Mouse (Mus musculus) spleen, postnatal 4 days (tissue): ENCODE data around the gene Erc2.

Experiments
- DNase-seq, 2 experiments: peaks; one replicate each; pipeline ENCODE4 v3.0.0; 2022; ENCODE audit warnings: low spot score in 2 of 2

The Erc2 gene

DNA sequence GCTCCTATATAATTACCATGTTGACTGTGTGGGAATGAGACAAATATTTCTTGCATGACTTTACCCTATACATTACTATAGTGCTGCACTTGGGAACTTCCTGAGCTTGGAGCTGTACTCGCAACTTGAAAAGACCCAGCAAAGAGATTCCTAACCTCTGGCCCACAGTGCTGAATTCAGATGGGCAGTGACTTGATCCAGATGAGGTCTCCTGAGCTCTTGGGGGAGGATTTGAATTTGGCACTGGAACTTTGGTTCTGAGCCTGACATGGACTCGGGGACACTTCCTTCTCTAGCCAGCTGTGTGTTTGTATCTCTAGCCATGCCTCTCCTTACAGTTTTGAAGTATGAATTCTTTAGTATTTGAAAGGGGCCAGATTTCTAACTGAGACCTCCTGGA lies 666.7 kb downstream of the Erc2 start:
- DNase-seq, result no peak

DNA sequence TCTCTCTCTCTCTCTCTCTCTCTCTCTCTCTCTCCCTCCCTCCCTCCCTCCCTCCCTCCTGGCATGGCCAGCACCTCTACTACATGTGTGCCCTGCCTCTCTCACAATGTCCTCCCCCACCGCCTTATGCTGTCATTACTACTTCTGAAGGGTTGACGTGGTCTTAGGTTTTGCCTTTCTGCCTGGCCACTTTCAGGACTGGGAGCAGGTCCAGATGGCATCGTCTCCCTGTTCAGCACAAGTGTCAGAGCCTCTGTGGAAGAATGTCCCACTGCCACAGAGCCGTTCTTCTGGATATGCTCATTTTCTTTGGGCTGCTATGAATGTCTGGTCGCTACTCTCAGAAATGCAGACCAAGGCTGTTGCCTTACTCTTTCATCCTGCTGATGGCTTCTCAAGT lies 671.7 kb downstream of the Erc2 start:
- DNase-seq, result no peak

GRCm38 (mm10) chr14:28295145-28295544 lies 672.9 kb downstream of the Erc2 start:
- DNase-seq, result no peak

DNA sequence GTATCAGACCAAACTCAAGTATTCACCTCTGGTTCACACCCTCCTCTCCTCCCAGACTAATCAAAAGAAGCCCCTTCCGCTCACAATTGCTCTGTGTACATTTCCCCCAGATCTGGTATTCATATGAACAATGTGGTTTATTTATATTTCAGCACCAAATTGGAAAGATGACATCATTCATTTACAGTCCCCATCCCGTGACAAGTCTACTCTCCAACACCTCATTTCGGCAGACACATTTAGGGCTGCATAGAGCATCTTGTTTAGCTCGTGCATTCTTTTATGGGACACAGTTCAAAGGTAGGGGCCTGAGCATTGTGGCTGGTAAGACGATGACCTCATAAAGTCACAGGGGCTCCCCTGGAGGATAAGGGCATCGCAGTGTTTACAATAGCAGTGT lies 677.9 kb downstream of the Erc2 start:
- DNase-seq, result no peak

- no peak for DNase-seq
Measured at GRCm38 (mm10) chr14:28301251-28301650, 679.0 kb downstream of the Erc2 start.

- no peak for DNase-seq
Measured at GRCm38 (mm10) chr14:28304131-28304530, 681.9 kb downstream of the Erc2 start.

- no peak for DNase-seq
Measured at GRCm38 (mm10) chr14:28308661-28309060, 686.4 kb downstream of the Erc2 start.

DNA sequence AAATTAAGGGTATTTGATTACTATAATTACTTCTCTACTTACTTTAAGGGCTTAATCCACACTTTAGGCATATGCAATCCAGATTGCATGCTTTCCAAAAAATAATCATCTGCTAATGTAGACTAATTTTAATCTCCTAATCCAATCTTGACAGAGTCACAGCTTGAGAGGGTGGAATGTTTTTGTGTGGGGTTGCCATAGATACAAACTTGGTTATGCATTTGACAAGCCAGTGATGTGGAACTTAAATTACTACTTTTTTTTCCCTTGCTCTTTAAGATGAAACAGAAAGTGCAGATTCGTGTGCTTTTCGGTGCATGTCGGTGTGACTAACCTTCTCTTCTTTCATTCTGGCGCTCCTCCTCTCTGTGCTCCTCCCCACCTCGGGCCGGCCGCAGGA lies 694.6 kb downstream of the Erc2 start:
- no peak for DNase-seq

- no peak for DNase-seq
Measured at GRCm38 (mm10) chr14:28321916-28322534, 699.8 kb downstream of the Erc2 start.

DNA sequence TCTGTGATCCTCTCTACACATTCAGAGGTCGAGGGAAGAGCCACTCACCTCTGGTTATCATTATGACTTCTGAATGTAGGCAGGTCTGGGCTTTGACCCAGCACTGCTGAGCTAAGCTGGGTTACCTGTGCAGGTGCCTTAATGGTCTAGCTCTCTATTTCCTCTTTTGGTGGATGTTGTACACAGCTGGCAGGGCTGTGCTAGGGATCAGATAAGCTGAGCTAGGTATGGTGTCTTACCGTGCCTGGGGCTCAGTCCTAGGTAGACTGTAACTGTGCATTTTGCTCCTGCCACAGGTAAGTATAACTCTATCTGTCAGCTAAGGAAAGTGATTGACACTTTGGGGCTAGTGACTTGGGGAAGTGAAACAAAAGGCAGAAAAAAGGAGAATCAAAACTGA lies 701.0 kb downstream of the Erc2 start:
- no peak for DNase-seq

DNA sequence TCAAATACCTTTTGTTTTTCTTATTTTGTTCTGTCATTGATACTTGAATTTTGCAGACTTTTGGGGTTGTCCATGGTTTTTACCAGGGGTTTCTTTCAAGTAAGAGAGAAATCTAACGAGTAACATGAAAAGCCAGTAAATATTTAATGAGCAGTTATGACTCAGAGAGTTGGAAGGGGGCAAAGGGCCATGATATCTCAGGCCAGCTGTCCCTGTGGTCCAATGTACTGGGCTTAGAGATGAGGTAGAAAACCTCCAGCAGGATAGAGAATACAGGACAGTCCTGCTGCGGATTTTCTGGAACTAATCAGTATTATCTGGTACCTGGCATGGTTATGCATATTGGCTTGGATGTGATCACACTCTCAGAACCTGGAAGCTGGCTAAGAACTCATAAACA lies 701.5 kb downstream of the Erc2 start:
- no peak for DNase-seq

GRCm38 (mm10) chr14:28326456-28326855 lies 704.2 kb downstream of the Erc2 start:
- DNase-seq, result no peak

DNA sequence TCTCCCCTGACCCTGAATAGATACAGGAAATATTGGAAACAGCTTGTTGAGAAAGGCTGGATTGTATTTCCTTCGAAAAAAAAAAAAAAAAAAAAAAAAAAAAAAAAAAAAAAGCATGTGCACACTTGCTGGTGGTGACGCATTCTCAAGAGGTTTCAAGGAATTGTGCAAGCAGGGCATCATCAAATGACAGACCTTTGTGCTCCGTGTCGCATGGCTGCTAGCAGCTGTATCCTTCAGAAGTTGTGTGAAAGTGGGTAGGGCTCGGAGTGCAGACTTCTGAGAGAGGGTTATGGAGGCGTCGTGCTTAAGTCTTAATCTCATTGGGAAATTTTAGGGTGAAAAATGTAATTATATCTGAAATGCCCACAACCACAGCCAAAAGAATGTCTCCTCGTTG lies 706.3 kb downstream of the Erc2 start:
- DNase-seq, result no peak

DNA sequence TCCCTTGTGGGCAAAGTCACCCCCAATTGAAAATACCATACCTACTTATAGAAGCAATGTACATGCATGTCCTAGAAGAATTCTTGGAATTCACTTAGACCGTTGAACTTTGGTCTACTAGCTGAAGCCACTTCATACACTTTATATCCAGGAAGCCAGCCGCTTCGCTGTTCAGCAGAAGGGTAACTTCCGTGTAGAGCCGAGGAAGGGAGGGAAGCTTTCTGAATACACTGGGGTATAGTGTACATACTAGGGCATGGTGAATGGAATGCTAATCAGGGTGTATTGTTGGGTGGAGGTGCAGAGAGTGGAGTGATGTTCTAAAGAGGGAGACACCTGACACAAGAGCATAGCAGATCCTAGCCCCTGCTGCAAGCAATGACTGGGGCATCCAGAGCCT lies 708.9 kb downstream of the Erc2 start:
- DNase-seq, result no peak

DNA sequence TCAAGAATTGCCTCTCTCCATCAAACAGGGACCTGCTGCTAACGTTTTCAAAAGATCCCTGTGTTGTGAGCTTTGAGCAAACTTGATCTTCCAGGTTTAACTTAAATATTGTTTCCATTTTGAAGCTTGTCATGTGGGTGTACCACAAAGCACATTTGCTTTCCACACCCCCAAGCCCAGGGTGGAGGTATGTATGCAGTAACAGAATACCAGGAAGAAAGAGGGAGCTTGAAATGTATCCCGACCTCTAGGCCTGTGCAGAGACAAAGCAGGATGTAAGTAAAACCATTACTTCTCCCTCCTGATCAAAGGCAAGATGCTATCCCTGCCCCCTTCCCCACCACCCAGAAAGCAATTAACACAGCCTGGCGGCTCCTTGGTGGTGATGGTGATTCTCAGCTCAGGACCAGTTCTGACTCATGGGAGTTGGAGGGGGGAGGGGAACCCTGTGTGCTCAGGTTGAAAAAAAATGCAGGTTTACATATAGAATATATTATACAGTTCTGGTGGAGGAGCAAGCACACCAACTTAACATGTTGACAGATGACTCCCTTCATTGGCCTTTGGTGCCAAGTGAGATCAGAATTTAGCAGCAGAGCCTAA lies 710.2 kb downstream of the Erc2 start:
- DNase-seq, result no peak

GRCm38 (mm10) chr14:28339146-28339545 lies 716.9 kb downstream of the Erc2 start:
- DNase-seq, result no peak

DNA sequence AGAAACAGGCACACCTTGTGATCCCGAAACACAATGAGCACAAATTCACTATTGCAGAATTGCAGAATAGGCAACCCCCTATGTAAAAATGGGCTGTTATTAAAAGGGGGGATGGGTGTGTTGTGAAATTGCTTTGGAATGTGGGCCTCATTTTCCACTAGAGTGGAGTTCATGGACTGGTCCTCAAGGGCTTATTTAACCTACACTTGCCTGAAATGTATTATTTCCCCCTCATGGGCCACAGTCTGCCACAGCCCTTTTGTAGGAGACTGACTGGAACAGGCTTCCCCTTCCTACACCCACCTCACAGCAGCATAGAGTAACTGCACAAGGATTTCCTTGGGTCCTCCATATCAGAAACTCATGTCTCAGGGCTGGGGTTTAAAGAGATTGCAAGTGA lies 726.9 kb downstream of the Erc2 start:
- DNase-seq, result no peak

DNA sequence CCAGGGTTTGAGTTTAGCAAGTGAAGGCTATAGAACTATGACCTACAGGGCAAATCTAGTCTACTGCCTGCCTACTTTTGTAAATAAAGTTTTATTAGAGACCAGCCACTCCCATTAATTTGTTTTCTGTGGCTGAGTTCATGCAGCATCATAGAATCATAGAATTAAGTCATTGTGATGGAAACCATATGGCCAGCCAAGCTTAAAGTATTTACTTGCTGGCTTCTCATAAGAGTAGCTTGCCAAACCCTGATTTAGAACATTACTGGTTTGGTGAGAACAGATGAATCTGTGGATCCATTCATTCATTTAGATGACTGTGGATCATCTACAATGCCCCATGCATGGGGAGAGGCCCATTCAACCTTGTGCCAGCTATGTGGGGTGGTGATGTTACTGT lies 733.8 kb downstream of the Erc2 start:
- DNase-seq, result no peak

GRCm38 (mm10) chr14:28359502-28359901 lies 737.3 kb downstream of the Erc2 start:
- DNase-seq, result no peak

DNA sequence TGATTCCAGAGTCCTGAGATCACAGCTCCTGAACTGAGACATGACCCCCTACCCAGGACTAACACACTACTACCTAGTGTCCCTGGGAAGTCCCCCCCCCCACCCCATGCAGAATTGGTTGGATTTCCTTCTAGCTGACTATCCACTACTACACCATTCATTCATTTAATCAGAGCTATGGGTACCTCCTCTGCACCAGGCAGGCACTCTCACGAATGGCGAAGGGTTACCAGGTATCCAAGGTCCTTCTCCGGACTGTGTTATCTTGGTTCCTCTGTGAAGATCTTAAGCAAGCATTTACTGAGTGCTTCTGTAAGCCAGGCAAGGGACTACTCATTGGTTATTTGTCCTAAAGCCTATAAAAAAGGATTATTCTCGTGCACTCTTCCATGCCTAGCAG lies 737.8 kb downstream of the Erc2 start:
- no peak for DNase-seq

DNA sequence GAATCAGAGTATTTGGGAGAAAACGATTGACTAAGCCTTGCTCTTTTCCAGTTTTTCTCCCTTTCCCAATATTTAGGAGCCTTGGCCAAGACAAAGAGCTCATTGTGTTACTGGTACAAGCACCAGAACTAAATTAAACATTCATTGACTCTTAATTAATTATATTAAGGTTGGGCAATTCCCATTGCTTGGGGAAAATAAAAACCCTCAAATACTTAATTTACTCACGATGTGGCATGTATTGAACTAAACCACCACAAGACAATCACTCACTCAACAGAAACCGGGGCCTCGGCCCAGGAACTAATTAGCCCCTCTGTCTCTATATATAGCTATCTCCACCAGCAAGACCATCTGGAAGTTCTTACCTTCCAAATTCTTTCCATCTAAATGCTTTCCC lies 740.1 kb downstream of the Erc2 start:
- no peak for DNase-seq

DNA sequence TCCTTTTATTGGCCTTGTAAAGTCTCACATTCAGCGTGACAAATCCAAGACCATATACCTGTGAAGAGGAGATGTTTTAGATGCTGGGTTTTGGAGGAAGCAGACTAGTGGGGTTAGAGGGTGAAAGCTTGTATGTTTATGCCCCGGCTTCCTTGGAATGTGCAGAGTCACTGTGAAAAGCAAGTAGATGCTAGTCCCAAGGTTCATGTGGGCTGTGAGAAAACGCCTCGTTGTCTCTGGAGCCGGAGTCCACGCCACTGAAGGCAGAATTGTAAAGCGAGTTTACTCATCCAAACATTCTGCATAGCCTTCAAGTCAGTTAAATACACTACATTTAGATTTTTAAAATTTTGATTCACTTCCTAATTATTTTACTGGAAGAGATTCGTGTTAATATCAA lies 748.5 kb downstream of the Erc2 start:
- DNase-seq, result no peak

DNA sequence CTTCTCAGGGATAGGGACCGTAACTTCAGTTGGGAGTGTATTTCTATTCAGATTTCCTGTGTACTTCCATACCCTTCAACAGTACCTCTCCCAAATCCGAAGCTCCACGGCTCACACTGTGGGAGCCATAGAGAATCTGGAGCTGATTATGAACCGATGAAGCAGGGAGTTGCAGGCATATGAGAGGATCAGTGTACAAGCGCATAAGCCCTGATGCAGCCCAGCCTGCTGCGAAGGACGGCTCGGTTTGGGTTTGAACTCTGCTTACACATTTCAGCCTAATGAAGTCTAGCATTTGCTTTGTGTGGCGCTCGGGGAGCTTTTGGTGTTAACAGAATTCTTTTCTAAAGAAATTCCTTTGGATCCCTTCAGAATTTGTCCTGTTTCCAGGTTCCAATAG lies 749.4 kb downstream of the Erc2 start:
- no peak for DNase-seq

GRCm38 (mm10) chr14:28375642-28376091 lies 753.4 kb downstream of the Erc2 start:
- no peak for DNase-seq
